Mouse (Mus musculus) heart, postnatal 14 days (tissue): ENCODE data around the gene Hhat. TPM values are rescaled to one million over a fixed set of nuclear protein-coding genes. Genes with fewer than 3 reads are reported as not detected.

Experiments used
- DNase-seq, 2 experiments: peaks; one replicate each; pipeline ENCODE4 v3.0.0; 2021 to 2022
- intact Hi-C: fragments of 180-260 bp; cut with DNase I; formaldehyde crosslinking; loops from one replicate; pipeline ENCODE4 v1.15.1; 2025
- total RNA-seq, 2 experiments: library from RNA; stranded (reverse); gene quantifications; 2 replicates each; pipeline ENCODE4 v1.2.3; 2021

Gene Hhat
- total RNA-seq, 2 experiments from 2014 or later, result 3.3 to 3.7 TPM

DNA sequence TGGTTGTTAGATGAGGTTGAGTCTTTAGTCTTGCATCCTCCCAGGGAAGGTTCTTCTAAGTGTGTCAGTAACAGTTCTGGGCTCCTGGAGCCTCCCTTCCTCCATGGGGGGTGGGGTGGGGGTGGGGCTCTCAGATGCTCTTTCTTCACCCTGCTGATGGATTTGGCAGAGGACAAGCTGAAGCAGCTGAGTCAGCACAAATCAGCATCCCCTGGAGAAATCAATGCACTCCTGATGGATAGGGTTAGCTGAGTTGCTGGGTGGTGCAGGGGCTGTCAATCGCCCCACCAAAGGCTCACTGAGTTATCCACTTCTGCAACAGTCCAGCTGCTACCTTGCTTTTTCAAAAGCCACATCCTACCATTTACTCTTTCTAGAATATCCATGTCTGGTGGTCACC lies 251.3 kb downstream of the Hhat start:
- DNase-seq, result no peak
- intact Hi-C loops, result no loop called here

DNA sequence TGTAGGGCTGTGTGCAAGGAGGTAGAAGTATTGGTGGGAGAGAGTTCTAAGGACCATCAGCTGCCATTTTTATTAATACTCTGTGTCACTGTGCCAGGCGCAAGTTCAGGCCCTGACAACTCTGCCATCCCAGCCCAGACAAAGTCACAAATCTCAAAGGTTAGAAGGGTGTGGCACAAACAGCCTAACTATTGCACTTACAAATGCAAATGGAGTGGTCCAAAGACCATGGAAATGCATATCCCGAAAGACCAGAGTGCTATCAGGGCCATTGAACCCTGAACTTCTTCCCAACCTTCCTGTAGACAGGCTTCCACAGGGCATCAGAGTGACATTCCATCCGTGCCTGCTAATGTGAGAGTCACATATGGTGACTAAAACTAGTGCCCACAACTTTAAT lies 255.7 kb downstream of the Hhat start:
- intact Hi-C loops, result no loop called here
- DNase-seq, result no peak

DNA sequence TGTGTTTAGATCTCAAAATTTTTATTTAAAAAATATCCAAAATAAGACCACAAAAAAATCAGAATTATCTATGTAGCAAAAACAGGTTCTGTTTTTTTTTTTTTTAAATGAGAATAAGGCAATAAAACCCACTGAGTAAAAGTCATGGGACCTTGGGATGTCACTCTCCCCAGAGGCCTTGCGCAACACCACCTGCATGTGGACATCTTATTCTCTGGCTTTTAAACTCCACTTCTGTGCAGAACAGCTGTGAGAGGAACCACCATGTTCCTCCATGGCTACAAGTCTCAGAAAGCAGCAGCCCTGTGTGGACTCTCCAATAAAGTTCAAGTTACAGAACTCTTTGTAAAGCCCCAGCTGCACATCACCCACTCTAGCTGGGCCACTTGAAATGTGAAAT lies 258.2 kb downstream of the Hhat start:
- intact Hi-C loops, result no loop called here
- no peak for DNase-seq

DNA sequence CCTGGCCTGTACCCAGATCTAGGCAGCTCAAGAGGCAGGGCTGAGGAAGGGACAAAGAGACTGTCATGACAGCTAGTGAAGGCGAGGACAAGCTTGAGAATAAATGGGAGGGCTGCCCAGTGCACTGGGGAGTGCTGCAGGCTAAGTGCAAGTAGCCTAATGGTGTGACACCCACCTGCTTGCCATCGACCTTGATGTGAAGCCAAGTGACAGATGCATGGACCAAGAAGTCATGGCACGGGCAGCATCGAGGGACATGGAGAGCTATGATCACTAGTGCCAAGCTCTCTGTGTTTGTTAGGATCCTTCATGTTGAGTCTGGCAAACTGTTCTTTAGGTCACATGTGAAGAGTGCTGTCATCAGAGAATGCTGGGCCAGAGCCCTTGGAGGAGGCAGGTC lies 267.4 kb downstream of the Hhat start:
- intact Hi-C loops, result no loop called here
- no peak for DNase-seq

DNA sequence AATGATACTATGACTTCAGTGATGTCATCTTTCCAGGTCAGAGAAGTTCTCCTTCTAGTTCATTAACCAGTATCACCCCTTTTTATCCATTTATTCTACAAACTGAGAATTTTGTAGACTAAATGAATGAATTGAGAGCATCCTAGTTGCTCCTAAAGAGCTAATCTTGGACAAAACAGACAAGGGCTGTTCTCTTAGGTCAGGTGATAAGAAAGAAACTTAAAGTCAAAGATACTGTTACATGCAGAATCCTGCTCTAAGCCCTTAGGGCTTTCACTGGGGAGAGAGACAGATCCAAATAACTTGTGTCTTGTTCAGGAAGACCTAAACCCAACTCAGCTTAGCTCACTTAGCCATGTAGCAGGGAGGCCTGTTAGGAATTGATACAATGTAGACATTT lies 268.2 kb downstream of the Hhat start:
- intact Hi-C loops, result no loop called here
- DNase-seq, result no peak

DNA sequence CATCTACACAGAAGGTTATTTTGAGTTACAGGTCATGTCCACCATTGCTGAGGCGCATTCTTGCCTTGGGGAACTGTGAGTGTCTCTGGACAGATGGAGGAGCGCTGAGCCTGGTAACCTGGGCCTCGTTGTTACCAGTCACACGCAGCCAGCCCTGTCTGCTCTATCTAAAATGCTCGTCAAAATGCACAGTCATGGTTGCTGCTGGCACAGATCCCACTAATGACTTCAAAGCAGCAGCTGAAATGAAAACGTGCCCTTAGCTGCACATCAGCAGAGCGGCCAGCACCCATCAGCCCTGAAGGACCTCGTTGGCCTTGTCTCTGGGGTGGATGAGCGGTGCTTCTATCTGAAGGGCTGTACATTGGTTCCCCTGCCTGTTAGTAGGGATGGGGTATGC lies 269.0 kb downstream of the Hhat start:
- intact Hi-C loops, result no loop called here
- no peak for DNase-seq

DNA sequence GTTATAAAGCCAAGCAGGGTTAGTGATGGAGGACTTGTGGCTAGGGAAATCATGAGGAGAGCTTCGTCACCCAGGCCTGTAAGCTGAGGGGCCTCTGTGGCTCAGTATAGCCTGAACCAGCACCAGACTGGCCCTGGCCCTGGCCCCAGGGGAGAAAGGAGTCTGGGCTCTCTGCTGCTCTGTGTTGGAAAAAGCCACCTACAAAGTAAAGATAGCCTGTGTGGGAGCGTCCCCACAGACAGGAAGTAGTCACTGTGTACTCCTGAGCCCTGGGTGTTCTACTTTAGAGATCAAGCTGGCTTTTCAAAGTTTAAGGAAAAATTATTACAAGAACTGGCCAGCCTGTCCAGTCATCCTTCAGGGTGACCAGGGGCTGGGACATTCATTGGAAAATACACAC lies 273.5 kb downstream of the Hhat start:
- no peak for DNase-seq

DNA sequence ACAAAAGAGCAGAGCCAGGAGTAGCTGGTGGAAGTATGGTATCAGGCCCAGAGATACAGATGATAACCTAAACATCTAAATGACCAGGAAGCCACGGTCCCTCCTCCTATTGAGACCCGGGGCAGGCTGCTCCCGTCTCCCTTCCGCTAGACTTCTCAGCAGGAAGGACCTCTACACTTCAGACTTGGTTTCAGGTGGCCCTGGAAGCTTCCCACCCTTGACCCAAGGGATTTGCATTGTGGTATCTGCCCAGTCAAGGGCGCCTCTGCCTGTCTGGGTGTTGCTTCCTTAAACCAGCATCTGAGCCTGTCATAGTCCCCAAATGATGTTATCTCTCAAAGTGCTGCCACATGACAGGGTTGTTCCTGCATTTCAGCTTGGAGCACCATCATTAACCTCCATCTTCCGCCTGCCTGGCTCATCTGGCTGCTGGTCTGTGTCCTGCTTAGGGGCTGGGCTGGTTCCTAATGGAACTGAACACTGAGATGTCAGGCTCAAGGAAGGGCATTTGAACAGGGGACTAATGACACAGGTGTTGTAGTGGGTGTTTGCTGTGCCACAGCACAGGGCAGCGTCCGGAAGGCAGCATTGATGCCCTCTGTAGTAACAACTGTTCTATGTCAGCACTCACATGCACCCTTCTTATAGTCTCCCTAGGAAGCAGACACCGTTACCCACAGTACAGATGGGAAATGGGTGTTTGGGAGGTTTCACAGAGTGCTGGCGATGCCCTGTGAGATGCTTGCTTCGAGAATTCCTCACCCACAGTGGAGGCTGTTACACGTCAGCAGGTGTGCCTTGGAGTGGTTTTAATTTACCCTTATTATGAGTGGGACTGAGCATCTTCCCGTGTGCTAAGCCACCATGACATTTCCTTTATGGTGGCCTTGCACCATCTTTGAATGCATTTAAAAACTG lies 280.9 kb downstream of the Hhat start:
- no peak for DNase-seq
- intact Hi-C loops, result no loop called here

More for the DNA sequence above, 273.5 kb downstream of the Hhat start:
- intact Hi-C loops, result no loop called here

DNA sequence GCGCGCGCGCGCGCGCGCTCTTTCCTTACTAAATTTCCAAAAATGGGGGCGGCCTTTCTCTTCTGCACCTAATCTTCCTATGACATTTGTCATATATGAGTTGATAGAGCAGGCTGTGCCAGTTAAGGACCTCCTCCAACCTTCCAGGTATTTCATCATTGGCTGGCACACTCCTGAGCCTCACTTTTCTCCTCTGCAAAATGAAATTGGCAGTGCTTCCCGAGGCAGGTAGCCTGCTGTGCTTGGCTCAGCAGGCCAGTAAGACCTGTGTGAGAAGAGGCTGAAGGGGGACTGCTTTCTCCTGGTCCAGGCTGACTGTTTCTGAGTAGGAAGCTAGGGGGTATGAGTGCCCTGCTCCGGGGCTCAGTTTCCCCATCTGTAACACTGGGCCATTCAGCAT lies 283.5 kb downstream of the Hhat start:
- DNase-seq, result no peak
- intact Hi-C loops, result no loop called here

DNA sequence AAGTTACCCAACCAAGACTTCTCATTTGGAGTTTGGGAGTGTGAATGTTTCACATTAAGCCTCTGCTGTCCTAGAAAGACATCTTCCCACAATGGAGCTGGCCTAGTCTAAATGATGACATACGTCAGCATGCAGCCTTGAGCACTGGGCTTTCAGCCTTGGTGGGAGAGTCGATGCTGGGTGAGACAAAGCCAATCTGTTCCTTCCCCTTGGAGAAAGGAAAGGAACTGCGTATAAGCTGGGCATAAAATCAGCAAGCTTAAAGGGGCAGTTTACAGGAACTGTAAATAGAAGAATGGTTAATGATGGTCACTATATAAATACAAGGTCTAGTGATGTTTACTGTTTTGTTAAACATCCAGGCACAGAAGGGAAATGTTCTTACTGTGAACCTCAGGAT lies 286.0 kb downstream of the Hhat start:
- no peak for DNase-seq
- intact Hi-C loops, result no loop called here

DNA sequence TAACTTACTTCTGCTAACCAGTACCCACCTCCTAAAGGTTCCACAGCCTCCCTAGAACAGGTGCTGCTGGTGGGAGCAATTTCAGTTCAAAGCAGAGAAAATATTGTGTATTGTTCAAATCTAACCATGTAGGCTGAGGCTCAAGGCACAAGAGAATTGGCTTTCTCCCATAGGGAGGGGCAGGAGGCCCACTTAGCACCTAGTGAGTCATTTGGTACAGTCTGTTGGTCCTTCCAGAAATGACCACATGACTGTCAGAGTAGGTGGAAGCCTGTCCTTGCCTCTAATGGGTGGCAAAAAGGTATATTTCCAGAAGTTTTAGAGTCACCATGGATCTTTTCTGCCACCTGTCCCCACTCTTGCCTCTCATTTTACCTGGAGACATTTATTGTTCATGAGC lies 289.6 kb downstream of the Hhat start:
- intact Hi-C loops, result no loop called here

DNA sequence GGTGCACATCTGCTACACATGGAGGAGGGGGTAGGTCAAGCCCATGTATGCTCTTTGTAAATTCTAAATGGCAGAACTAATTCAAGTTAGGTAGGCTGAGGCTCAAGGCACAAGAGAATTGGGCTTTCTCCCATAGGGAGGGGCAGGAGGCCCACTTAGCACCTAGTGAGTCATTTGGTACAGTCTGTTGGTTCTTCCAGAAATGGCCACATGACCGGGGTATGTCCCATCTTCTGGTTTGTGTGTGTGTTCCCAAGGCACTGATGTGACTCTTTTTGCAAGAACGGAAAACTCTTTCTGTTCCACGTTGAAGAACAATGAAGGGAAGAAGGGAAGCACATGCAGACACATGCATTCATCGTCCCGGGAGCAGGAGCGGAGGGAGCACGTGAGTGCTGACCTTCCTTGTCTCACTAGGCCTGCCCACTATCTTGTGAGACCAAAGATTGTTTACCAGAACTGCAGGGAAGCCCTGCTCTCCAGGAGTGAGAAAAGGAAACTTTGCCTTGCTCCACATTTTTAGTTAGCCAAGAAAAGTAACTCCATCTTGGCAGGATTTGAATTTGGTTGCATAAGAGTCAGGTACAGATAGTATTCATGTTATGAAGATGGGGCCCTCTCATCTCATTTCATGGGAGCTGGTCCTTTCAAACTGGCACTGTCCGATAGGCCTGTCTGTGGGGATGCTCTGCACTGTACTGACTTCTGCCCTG lies 290.8 kb downstream of the Hhat start:
- DNase-seq, result no peak
- intact Hi-C loops, result no loop called here

More for the DNA sequence above, 289.6 kb downstream of the Hhat start:
- no peak for DNase-seq

DNA sequence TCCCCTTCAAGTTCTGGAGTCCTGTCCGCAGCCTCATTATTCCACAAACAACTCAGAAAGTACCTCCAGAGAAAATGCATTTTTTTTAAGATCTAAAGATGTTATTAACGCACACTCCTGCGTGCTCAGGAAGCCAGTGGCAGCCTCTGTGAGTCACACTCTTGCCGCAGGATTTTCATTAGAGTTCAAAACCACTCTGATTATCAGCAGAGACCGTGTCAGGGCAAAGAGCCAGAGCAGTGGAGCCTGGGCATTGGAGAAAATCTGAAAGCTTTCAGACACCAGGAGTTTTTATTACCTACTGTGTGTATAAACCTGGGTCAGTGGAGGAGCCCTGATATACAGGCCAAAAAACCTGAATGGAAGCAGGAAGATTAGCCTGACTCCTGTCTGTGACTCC lies 292.8 kb downstream of the Hhat start:
- no peak for DNase-seq
- intact Hi-C loops, result no loop called here

DNA sequence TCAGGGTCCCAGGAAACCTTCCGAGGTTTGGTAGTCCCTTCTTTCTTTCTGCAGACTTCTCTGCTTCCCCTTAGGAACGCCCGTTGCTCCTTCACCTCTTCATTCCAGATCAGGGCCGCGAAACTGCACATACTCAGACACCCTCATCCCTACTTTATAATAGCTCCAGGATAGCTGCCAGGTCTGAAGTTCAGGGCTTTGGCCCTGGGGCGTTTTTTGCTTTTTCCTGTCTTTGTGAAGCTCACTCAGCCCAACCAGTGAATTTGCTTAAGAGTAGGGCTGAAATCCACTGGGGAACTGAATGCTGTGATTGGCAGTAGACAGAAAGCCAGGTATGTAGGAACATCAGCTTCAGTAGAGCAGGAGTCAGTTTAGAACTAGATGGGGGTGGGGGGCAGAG lies 293.5 kb downstream of the Hhat start:
- DNase-seq, result no peak
- intact Hi-C loops, result no loop called here

DNA sequence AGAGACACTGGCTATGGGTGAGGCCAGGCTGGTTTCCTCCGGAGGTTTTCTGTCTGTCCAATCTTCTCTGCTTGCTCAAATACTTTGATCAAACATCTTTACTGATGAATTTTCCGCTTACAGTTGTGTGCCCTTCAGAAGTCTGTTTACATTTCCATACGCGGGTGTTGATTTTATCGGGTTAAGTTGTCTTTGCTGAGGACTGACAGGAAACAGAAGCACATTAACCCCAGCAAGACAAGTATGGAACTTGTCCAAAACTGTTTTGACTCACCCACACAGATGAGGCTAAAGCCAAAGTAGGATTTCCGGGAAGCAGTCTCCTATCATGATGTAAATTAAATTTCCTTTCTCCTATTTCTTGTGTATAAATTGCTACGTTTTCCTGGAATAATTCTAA lies 294.3 kb downstream of the Hhat start:
- intact Hi-C loops, result no loop called here
- no peak for DNase-seq

DNA sequence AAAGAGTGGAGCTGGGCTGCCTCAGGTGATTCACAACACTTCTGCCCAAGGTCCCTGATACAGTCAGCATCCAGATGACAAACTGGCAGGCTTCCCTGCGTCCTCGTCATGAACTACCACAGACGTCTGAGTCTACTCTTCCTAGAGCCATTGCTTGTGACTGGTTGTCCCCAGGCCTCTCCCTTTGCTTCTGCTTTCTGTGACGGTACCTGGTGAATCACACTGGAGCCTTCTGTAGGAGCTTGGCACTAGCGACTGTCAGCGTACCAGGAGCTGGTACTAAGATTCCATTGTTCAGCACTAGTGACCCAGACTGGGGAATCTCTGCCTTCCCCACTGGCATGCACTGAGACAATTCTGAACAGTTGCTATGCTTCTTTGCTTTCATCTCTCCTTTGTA lies 297.9 kb downstream of the Hhat start:
- DNase-seq, result no peak
- intact Hi-C loops, result no loop called here

DNA sequence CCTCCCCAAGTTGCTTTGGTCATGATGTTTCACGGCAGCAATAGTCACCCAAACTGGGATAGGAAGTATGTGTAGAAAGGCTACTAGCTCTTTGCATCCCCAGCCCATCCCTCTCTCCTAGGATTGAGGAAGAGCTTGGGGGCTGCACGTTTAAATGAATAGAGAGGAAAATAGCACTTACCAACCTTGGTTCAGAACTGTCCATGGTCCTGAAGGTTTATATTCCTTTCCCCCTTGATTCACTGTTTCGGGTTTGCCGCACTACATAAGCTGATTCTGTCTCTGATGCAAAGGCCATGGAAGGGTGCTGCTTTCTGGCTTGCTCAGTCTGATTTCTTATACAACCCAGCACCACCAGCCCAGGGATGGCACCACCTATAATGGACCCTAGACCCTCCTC lies 298.7 kb downstream of the Hhat start:
- intact Hi-C loops, result no loop called here
- DNase-seq, result peak in 1 of 2 experiments; percentile 8

DNA sequence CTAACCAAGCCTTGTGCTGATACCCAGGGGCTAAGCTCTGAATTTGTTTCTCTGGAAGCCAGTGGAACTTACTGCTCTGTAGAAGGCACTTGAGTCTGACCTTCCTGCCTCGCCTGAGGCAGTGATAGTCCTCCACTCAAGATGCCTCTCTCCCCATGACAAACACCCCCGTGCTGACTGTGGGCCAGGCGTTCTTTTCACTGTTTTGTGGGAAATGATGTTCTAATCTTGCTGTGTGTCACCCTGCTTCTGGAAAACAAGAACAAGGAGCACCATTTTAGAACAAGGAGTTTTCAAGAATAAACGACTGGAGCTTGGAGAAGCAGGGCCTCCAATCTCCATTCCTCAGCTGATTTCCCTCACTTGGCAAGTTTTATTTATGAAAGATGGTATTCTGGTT lies 307.3 kb downstream of the Hhat start:
- no peak for DNase-seq
- intact Hi-C loops, result no loop called here

DNA sequence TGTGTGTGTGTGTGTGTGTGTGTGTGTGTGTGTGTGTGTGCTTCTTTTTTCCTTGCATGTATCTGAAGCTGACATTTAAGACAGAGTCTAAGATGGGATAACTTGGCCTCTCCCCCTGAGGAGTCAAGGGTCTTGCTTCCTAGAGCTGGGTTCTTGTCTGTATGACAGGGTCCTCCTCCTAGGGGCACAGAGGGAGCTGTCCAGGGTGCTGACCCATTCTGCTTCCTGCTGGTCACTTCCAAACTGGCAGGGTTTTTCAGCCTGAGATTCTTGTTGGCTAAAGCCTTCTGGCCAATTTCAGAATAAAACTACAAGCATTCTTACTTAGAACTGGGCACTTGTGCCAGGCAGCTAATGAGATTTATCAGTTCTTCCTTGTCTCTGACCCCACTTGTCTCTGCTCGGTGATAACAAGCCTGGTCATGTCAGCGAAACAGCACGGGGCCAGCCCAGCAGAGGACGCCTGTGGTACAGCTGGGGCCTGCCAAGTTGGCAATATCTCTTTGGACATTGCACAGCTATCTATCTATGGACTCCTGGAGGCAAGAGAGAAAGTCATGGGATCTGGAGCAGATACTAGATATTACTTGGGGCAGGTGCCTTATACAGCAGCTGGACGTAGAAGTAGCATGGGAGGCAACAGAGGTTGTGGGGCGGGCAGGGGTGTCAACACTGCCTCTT lies 313.4 kb downstream of the Hhat start:
- DNase-seq, result peak; percentile 57 to 71
- intact Hi-C loops, result no loop called here

DNA sequence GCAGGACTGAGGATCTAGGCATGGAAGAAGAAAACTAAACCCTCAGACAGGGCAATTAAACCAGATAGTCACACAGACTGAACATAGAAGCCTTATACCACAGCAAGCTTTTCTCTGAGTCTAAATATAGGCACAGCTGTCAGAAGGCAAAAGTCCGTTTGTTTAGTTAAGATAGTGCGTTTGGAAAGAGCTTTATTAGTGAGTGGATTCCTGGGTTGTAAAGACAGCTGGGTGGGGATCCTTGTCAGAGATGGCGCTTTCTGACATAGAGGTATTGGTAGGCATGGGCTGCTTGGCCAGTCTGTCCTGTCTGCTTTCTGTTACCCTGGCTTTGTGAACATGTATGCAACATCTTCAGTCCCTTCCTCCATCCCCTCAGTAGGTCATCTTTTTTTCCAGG lies 314.0 kb downstream of the Hhat start:
- no peak for DNase-seq
- intact Hi-C loops, result no loop called here

DNA sequence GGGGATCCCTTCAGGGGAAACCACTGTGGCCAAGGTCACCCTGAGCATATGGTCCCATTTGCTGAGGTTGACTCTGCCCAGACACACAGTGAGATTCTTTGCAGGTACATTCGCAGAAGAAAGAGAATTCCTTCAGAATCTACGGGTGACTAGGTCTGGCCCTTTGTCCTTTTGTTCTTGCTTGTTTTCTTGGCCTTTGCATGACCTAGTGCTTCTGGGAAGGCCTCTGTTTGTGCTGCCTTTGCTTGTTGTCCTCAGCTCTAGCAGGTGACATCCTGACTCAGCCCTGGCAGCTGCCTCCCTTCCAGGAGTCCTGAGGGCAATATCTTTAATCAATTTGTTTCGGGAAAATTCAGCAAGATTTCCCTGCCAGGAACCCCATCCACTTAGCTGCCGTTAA lies 316.0 kb downstream of the Hhat start:
- intact Hi-C loops, result no loop called here
- no peak for DNase-seq
